Mouse (Mus musculus) heart, adult 2 months (tissue): ENCODE data around the gene Tmem132e.

ENCODE experiments used
- CTCF ChIP-seq: fragments of 200-600 bp; IDR thresholded peaks from 2 replicates; pipeline ENCODE4 v1.8.1; 2022; ENCODE audit warnings: antibody characterized with exemption, mild to moderate bottlenecking, moderate library complexity
- POLR2A ChIP-seq: fragments of 200-500 bp; IDR thresholded peaks from 2 replicates; pipeline ENCODE4 v1.6.1; 2011; ENCODE audit warnings: mild to moderate bottlenecking, low read depth, low read length, control low read depth; ENCODE audit not compliant: insufficient read depth

- no peak for TF ChIP-seq CTCF
- no peak for TF ChIP-seq POLR2A
Measured at GRCm38 (mm10) chr11:82423521-82423920, 34.8 kb downstream of the Tmem132e start.
